Mouse (Mus musculus) G1E (cell line): ENCODE data around the gene Sesn2.

Source experiments
- CTCF ChIP-seq: IDR thresholded peaks from 2 replicates; pipeline ENCODE4 v1.5.1; 2012; ENCODE audit warnings: low read depth, low read length, inconsistent platforms, mixed read lengths
- GATA1 ChIP-seq: IDR thresholded peaks from 2 replicates; pipeline ENCODE4 v1.6.1; 2012; ENCODE audit warnings: borderline replicate concordance, low read length, inconsistent platforms, mixed read lengths

- TF ChIP-seq CTCF (no peak), GATA1 (no peak)
Observed at GRCm38 (mm10) chr4:132492178-132493060, 17.9 kb downstream of the Sesn2 start.
